ENCODE assay signal across 13 mouse cellular contexts in the genomic region with DNA sequence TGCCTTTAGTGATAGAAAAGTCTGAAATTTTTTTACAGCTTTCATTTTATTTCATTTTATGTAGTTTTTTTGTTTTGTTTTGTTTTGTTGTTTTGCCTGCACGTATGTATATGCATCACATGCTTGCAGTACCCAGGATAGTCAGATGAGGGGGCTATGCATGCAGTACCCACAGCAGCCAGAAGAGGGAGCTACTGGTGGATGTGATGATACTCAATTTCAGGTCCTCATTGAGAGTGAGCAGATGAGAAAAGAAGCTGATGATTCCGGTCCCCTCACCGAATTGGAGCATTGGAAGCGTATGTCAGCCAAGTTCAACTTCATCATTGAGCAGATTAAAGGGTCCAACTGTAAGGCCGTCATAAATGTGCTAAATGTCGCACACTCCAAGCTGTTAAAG. TPM values are rescaled to one million over a fixed set of nuclear protein-coding genes. Genes with fewer than 3 reads are reported as not detected.
DNase-seq lines count a peak whose midpoint lies in the region; ATAC-seq and TF ChIP-seq lines count a peak whose summit lies in the region.
"Had no signal": no experiment of that assay in that cellular context is flagged by ENCODE, and none has a peak within 500 bp of the region (broad histone marks: within the 10 kb centered on the region; RNA-seq: fewer than 3 reads in every experiment).

No protein-coding gene starts in this region.

- no peak overlapping the region for H3K27ac ChIP-seq in hindbrain, postnatal 0 days
- H3K27ac ChIP-seq in hindbrain, embryonic 16.5 days (ENCODE audit: low read depth, low read length), result no peak overlapping the region
- no peak overlapping the region for H3K27ac ChIP-seq in MEL (ENCODE audit: control insufficient read depth, low read depth, low read length)
- H3K27ac ChIP-seq: hindbrain, embryonic 13.5 days; macrophage; neural tube, embryonic 15.5 days; stomach, embryonic 15.5 days had no signal

- ATAC-seq in hindbrain, postnatal 0 days, result no peak
- no peak for ATAC-seq in hindbrain, embryonic 16.5 days

- no peaks in the 10 kb centered on the region for H3K4me1 ChIP-seq in hindbrain, postnatal 0 days (ENCODE audit: insufficient read depth, low read length)
- no peaks in the 10 kb centered on the region for H3K4me1 ChIP-seq in hindbrain, embryonic 16.5 days (ENCODE audit: control insufficient read depth, insufficient read depth, low read depth, low read length)
- H3K4me1 ChIP-seq in MEL (ENCODE audit: control insufficient read depth in 1 of 2, insufficient read depth in 2 of 2, low read length in 2 of 2), result no peaks in the 10 kb centered on the region
- H3K4me1 ChIP-seq: hindbrain, embryonic 13.5 days; neural tube, embryonic 15.5 days; stomach, embryonic 15.5 days had no signal

- no peak; the same call in 1 of the 2 replicates for TF ChIP-seq RAD21 in MEL (IDR thresholded peaks at IDR 0.05; ENCODE audit: low read depth, low read length)

- H3K4me2 ChIP-seq in hindbrain, postnatal 0 days (ENCODE audit: low read depth, low read length), result no peak overlapping the region
- no peak overlapping the region for H3K4me2 ChIP-seq in hindbrain, embryonic 16.5 days (ENCODE audit: low read length)
- H3K4me2 ChIP-seq: hindbrain, embryonic 13.5 days; neural tube, embryonic 15.5 days; stomach, embryonic 15.5 days had no signal

- no peak overlapping the region for H3K4me3 ChIP-seq in hindbrain, postnatal 0 days (ENCODE audit: low read length)
- no peak overlapping the region for H3K4me3 ChIP-seq in hindbrain, embryonic 16.5 days (ENCODE audit: low read length)
- no peak overlapping the region for H3K4me3 ChIP-seq in MEL (ENCODE audit: control insufficient read depth in 1 of 2, insufficient read depth in 1 of 2, low read depth in 2 of 2, low read length in 2 of 2)
- H3K4me3 ChIP-seq: hindbrain, embryonic 13.5 days; neural tube, embryonic 15.5 days; stomach, embryonic 15.5 days had no signal

- no peak for TF ChIP-seq EP300 in MEL (IDR thresholded peaks at IDR 0.05; ENCODE audit: low read depth in 1 of 2, low read length in 2 of 2)

- peak; percentile 67 for TF ChIP-seq CTCF in hindbrain, postnatal 0 days (IDR thresholded peaks at IDR 0.05; ENCODE audit: low read depth)
- peak in 2 of 3 experiments; percentile 79 to 90; a peak in 5 of 6 replicates for TF ChIP-seq CTCF in MEL (IDR thresholded peaks at IDR 0.05 in 2 of 3, conservative IDR thresholded peaks at IDR 0.05 in 1 of 3; ENCODE audit: control insufficient read depth in 1 of 3, insufficient read depth in 1 of 3, low read depth in 2 of 3, low read length in 3 of 3, poor library complexity in 1 of 3, severe bottlenecking in 1 of 3)

- H3K9ac ChIP-seq in hindbrain, postnatal 0 days (replicated peaks; ENCODE audit: low read length), result no peak overlapping the region
- H3K9ac ChIP-seq in hindbrain, embryonic 16.5 days (ENCODE audit: low read depth, low read length), result no peak overlapping the region
- H3K9ac ChIP-seq in MEL (ENCODE audit: control insufficient read depth, low read depth, low read length, poor library complexity, severe bottlenecking), result no peak overlapping the region
- H3K9ac ChIP-seq: hindbrain, embryonic 13.5 days; neural tube, embryonic 15.5 days; stomach, embryonic 15.5 days had no signal

- H3K27me3 ChIP-seq in hindbrain, postnatal 0 days (ENCODE audit: insufficient read depth, low read length), result no peaks in the 10 kb centered on the region
- no peaks in the 10 kb centered on the region for H3K27me3 ChIP-seq in hindbrain, embryonic 16.5 days (replicated peaks; ENCODE audit: control insufficient read depth, insufficient read depth, low read length)
- H3K27me3 ChIP-seq in MEL (ENCODE audit: control insufficient read depth in 1 of 2, insufficient read depth in 2 of 2, low read length in 2 of 2), result no peaks in the 10 kb centered on the region
- no peaks in the 10 kb centered on the region for H3K27me3 ChIP-seq in splenic B cell, adult 2 months (ENCODE audit: control insufficient read depth, insufficient read depth, low read length, poor library complexity, severe bottlenecking)
- H3K27me3 ChIP-seq: hindbrain, embryonic 13.5 days; neural tube, embryonic 15.5 days; stomach, embryonic 15.5 days had no signal

- no peaks in the 10 kb centered on the region for H3K36me3 ChIP-seq in hindbrain, postnatal 0 days (ENCODE audit: insufficient read depth, low read length)
- H3K36me3 ChIP-seq in hindbrain, embryonic 16.5 days (ENCODE audit: control insufficient read depth, insufficient read depth, low read length), result no peaks in the 10 kb centered on the region
- peaks cover 0 to 6% of the 10 kb centered on the region in 2 experiments; a peak in 2 of 4 replicates for H3K36me3 ChIP-seq in MEL (ENCODE audit: control insufficient read depth in 1 of 2, insufficient read depth in 2 of 2, low read length in 2 of 2)
- H3K36me3 ChIP-seq in splenic B cell, adult 2 months (ENCODE audit: control insufficient read depth, insufficient read depth, low read length, poor library complexity, severe bottlenecking), result no peaks in the 10 kb centered on the region
- H3K36me3 ChIP-seq: hindbrain, embryonic 13.5 days; neural tube, embryonic 15.5 days; stomach, embryonic 15.5 days had no signal

- no peak for DNase-seq in hindbrain, postnatal 0 days (ENCODE audit: low spot score)
- DNase-seq in retina, embryonic 14.5 days (ENCODE audit: low spot score), result peak; percentile 29
- DNase-seq in retina, postnatal 1 day, result no peak
- peak; percentile 53 for DNase-seq in MEL (ENCODE audit: low read depth, low spot score)
- peak; percentile 31 for DNase-seq in splenic B cell, adult 2 months (ENCODE audit: low read depth, low spot score)
- DNase-seq in urinary bladder, postnatal 36 days (ENCODE audit: low spot score in 2 of 2), result no peak
- DNase-seq in ovary, adult 18-20 months (ENCODE audit: low spot score), result no peak
- DNase-seq: cerebellum, adult 11-12 months had no signal

- no peaks in the 10 kb centered on the region for H3K9me3 ChIP-seq in hindbrain, postnatal 0 days (ENCODE audit: low read length)
- H3K9me3 ChIP-seq in hindbrain, embryonic 16.5 days (ENCODE audit: control insufficient read depth, low read length), result no peaks in the 10 kb centered on the region; the same call in 1 of the 2 replicates
- no peaks in the 10 kb centered on the region for H3K9me3 ChIP-seq in MEL (replicated peaks; ENCODE audit: insufficient read depth, low read length)
- H3K9me3 ChIP-seq: hindbrain, embryonic 13.5 days; neural tube, embryonic 15.5 days; stomach, embryonic 15.5 days had no signal

- TF ChIP-seq POLR2A in MEL (IDR thresholded peaks at IDR 0.05; ENCODE audit: control insufficient read depth in 1 of 2, insufficient read depth in 1 of 2, low read depth in 1 of 2, low read length in 2 of 2, poor library complexity in 1 of 2), result no peak

- H3K79me2 ChIP-seq in MEL (ENCODE audit: control insufficient read depth, insufficient read depth, low read length, poor library complexity), result no peaks in the 10 kb centered on the region

- WGBS in hindbrain, postnatal 0 days, result 94% methylated on average over 6 of the region's 6 CpGs
- 97% methylated on average over 6 of the region's 6 CpGs for WGBS in hindbrain, embryonic 16.5 days

TF ChIP-seq in MEL, 35 proteins besides CTCF, POLR2A, EP300 and RAD21:
- no peak for TF ChIP-seq E2F4 (IDR thresholded peaks at IDR 0.05; ENCODE audit: borderline replicate concordance, low read depth, low read length)
- peak; percentile 37 for TF ChIP-seq SMC3 (IDR thresholded peaks at IDR 0.05; ENCODE audit: low read depth, low read length)
TF ChIP-seq in MEL: peak in this region for 1.

RNA-seq across cellular contexts. Expression of gene Glo1, which starts 26.3 kb away (rescaled TPM):
- 165 and 200 TPM in 2 replicates for total RNA-seq in hindbrain, postnatal 0 days (2014; rRNA removed)
- 212 and 223 TPM in 2 replicates for polyA plus RNA-seq in hindbrain, postnatal 0 days (2015; fragmentation: Nextera tagmentation; extraction: Ambion mirVana)
- 170 and 172 TPM in 2 replicates for polyA plus RNA-seq in hindbrain, embryonic 16.5 days (2015; fragmentation: Nextera tagmentation; extraction: Ambion mirVana)
- total RNA-seq in MEL (2012; rRNA removed), result 258 and 260 TPM in 2 replicates
- 100 to 1,000 TPM in 1 of 2 experiments, 10 to 100 TPM in 1; 58.5 to 288 TPM for polyA plus RNA-seq in MEL (2012; ENCODE audit: insufficient read depth in 1 of 2, insufficient read length in 2 of 2, low read depth in 1 of 2, low replicate concordance in 2 of 2, missing spikeins in 1 of 2)

RNA-seq across cellular contexts. Expression of gene Dnah8, which starts 28.9 kb away (rescaled TPM):
- total RNA-seq in hindbrain, postnatal 0 days (2014; rRNA removed), result 4.9 and 10.0 TPM in 2 replicates
- 2.1 TPM in 2 replicates for polyA plus RNA-seq in hindbrain, postnatal 0 days (2015; fragmentation: Nextera tagmentation; extraction: Ambion mirVana)
- polyA plus RNA-seq in hindbrain, embryonic 16.5 days (2015; fragmentation: Nextera tagmentation; extraction: Ambion mirVana), result 1.7 and 2.4 TPM in 2 replicates
- 12.3 and 15.4 TPM in 2 replicates for total RNA-seq in MEL (2012; rRNA removed)
- polyA plus RNA-seq in MEL (2012; ENCODE audit: insufficient read depth in 1 of 2, insufficient read length in 2 of 2, low read depth in 1 of 2, low replicate concordance in 2 of 2, missing spikeins in 1 of 2), result 100 to 1,000 TPM in 1 of 2 experiments, 10 to 100 TPM in 1; 19.5 to 143 TPM

Comparison
In these comparisons a context has a peak if more than half of its experiments do, and no peak if none do; other contexts are left out.
1. DNase-seq: peak in retina, embryonic 14.5 days (single experiment), MEL (single experiment) and splenic B cell, adult 2 months (single experiment); none in hindbrain, postnatal 0 days (single experiment), retina, postnatal 1 day (single experiment), urinary bladder, postnatal 36 days (0 of 2) and ovary, adult 18-20 months (single experiment).